Mouse (Mus musculus) liver, adult 2 months (tissue): ENCODE data around the gene Poll.

ENCODE experiments used
- CTCF ChIP-seq: fragments of 200-500 bp; IDR thresholded peaks from 2 replicates; pipeline ENCODE4 v1.5.1; 2011; ENCODE audit warnings: low read depth, low read length, control low read depth
- POLR2A ChIP-seq: fragments of 200-500 bp; IDR thresholded peaks from 2 replicates; pipeline ENCODE4 v1.6.1; 2011; ENCODE audit warnings: low read length, control low read depth; ENCODE audit not compliant: insufficient read depth; ENCODE audit errors: extremely low read depth

GRCm38 (mm10) chr19:45578976-45579375 lies 18.6 kb upstream of the Poll start:
- TF ChIP-seq CTCF (no peak), POLR2A (no peak)
